Mouse (Mus musculus) midbrain, postnatal 0 days (tissue): ENCODE measurements at regions not wholly inside any gene's neighbourhood (a gene's known extent, or its start where the extent isn't known, plus 50 kb on each side); places are given as distances from the start of the nearest gene placed in this dataset.

Source experiments
- ATAC-seq: fragments of 200-750 bp; cut with Nextera tagmentation; 2 replicates; pipeline ENCODE4 v1.8.0; 2017; ENCODE audit warnings: moderate number of reproducible peaks, mild to moderate bottlenecking, moderate TSS enrichment, moderate library complexity; ENCODE audit not compliant: low FRiP score
- DNase-seq: peaks from one replicate; pipeline ENCODE4 v3.0.0-alpha.2; 2015; ENCODE audit warnings: low spot score
- H3K27ac ChIP-seq: fragments of 300-500 bp; sonication (generic); 2 replicates; pipeline ENCODE4 v1.5.1; 2014; ENCODE audit warnings: low read depth, mild to moderate bottlenecking, low read length, mixed read lengths
- H3K27me3 ChIP-seq: fragments of 300-500 bp; sonication (generic); 2 replicates; pipeline ENCODE4 v1.6.1; 2014; ENCODE audit warnings: low read length, control low read depth, mixed read lengths; ENCODE audit not compliant: insufficient read depth
- H3K36me3 ChIP-seq: fragments of 300-500 bp; sonication (generic); 2 replicates; pipeline ENCODE4 v1.6.1; 2014; ENCODE audit warnings: low read length, control low read depth, mixed read lengths; ENCODE audit not compliant: insufficient read depth
- H3K4me1 ChIP-seq: fragments of 300-500 bp; sonication (generic); 2 replicates; pipeline ENCODE4 v1.6.1; 2014; ENCODE audit warnings: mild to moderate bottlenecking, control low read depth, antibody characterized with exemption, low read length, mixed read lengths; ENCODE audit not compliant: insufficient read depth
- H3K4me2 ChIP-seq: fragments of 300-500 bp; sonication (generic); 2 replicates; pipeline ENCODE4 v1.6.1; 2014; ENCODE audit warnings: low read depth, mild to moderate bottlenecking, low read length, mixed read lengths; ENCODE audit not compliant: poor library complexity, severe bottlenecking
- H3K4me3 ChIP-seq: fragments of 300-500 bp; sonication (generic); 2 replicates; pipeline ENCODE4 v1.5.1; 2014; ENCODE audit warnings: low read depth, mild to moderate bottlenecking, low read length, moderate library complexity
- H3K9ac ChIP-seq: fragments of 300-500 bp; sonication (generic); replicated peaks from 2 replicates; pipeline ENCODE4 v1.6.1; 2014; ENCODE audit warnings: mild to moderate bottlenecking, low read length, moderate library complexity, mixed read lengths; ENCODE audit not compliant: poor library complexity, severe bottlenecking
- H3K9me3 ChIP-seq: fragments of 300-500 bp; sonication (generic); 2 replicates; pipeline ENCODE4 v1.6.1; 2016; ENCODE audit warnings: low read length, control low read depth
- CTCF ChIP-seq: IDR thresholded peaks from 2 replicates; pipeline ENCODE4 v1.5.1; 2016; ENCODE audit warnings: antibody characterized with exemption, mild to moderate bottlenecking
- WGBS: fragments of 180-500 bp; shearing (Covaris S2); extraction: QIAGEN DNeasy Blood & Tissue Kit; methylation state at CpG from one replicate; pipeline ENCODE4 v1.1.7; 2014; 5-methylcytosine and 5-hydroxymethylcytosine counted together

GRCm38 (mm10) chr4:131118586-131118985 is 174.4 kb downstream of the Matn1 start:
- 57% methylated on average over 4 of the region's 4 CpGs for WGBS
- H3K9ac ChIP-seq, result no peak overlapping the region
- no peak overlapping the region for H3K4me3 ChIP-seq
- TF ChIP-seq CTCF, result no peak
- H3K9me3 ChIP-seq, result no peaks in the 10 kb centered on the region
- no peak for DNase-seq
- H3K27ac ChIP-seq, result no peak overlapping the region
- H3K4me1 ChIP-seq, result no peaks in the 10 kb centered on the region
- H3K27me3 ChIP-seq, result no peaks in the 10 kb centered on the region; the same call in 1 of the 2 replicates
- ATAC-seq, result no peak
- H3K36me3 ChIP-seq, result no peaks in the 10 kb centered on the region
- no peak overlapping the region for H3K4me2 ChIP-seq

DNA sequence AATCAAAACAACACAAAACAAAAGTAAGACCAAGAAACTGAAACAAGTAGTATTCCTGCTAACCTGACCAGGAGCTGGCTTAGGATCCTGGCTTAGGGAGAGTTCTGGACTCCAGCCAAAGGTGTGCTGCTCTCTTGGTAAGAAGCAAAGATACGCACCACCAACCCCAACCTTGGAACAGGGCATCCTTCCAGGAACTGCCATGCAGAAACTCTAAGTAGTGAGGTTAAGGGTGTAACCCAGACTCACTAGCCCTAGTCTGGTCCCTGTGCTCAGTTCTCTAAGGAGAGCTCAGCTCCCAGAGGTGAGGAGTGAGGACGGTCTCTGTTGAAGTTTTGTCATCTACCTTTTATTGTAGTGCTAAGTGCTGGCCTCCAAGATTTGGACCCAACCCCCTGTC is 175.4 kb downstream of the Matn1 start:
- no peak for TF ChIP-seq CTCF
- WGBS, result 90% methylated on average over 2 of the region's 2 CpGs
- no peaks in the 10 kb centered on the region for H3K4me1 ChIP-seq
- no peak overlapping the region for H3K4me3 ChIP-seq
- no peaks in the 10 kb centered on the region for H3K36me3 ChIP-seq
- no peak overlapping the region for H3K9ac ChIP-seq
- no peak overlapping the region for H3K27ac ChIP-seq
- DNase-seq (no peak), ATAC-seq (no peak)
- no peak overlapping the region for H3K4me2 ChIP-seq
- H3K27me3 ChIP-seq, result no peaks in the 10 kb centered on the region; the same call in 1 of the 2 replicates
- H3K9me3 ChIP-seq, result no peaks in the 10 kb centered on the region

DNA sequence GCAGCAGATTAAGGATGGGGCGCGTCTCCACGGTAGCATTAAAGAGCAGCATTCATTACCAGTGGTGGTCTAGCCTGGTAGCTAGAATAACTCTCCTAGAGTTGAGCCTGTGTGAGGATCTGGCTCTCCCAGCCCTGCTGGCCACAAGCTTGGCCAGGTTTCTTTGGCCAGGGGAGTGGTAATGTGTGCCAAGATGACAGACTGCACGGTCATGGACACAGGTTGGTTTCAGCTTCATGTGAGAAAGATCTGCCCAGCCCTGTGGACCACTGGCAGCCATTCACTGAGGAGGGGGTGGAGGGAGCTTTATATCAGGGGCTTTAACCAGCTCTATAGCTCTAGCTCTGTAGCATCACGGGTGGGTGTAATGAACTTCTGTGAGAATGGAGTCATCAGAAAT is 176.5 kb downstream of the Matn1 start:
- peak; percentile 59 for DNase-seq
- no peak overlapping the region for H3K4me2 ChIP-seq
- H3K9me3 ChIP-seq, result no peaks in the 10 kb centered on the region
- no peaks in the 10 kb centered on the region; the same call in 1 of the 2 replicates for H3K27me3 ChIP-seq
- no peak overlapping the region for H3K27ac ChIP-seq
- H3K9ac ChIP-seq, result no peak overlapping the region
- 85% methylated on average over 5 of the region's 5 CpGs for WGBS
- no peaks in the 10 kb centered on the region for H3K36me3 ChIP-seq
- TF ChIP-seq CTCF, result no peak
- H3K4me1 ChIP-seq, result no peaks in the 10 kb centered on the region
- H3K4me3 ChIP-seq, result no peak overlapping the region
- no peak for ATAC-seq

DNA sequence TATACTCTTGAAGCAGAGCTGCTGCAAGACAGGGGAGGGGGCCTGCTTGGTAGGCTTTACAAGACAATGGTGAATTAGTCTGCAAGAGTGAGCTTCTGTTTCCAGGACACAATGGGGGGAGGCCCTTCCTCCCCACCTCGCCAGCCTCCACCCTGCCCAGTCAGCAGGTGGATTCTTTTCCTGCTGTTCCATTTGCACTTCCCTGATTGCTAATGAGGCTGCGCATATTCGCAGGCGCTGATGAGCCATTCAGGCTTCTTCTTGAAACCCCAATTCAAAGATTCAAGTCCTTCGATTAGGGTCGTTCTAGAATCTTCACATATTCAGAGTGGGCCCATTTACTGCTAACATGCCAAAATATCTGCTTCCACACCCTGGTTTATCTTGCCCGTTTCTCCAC is 181.8 kb downstream of the Matn1 start:
- H3K4me1 ChIP-seq, result no peaks in the 10 kb centered on the region
- H3K9me3 ChIP-seq, result no peaks in the 10 kb centered on the region
- no peak overlapping the region for H3K9ac ChIP-seq
- H3K36me3 ChIP-seq, result no peaks in the 10 kb centered on the region
- no peak overlapping the region for H3K4me3 ChIP-seq
- no peak overlapping the region for H3K27ac ChIP-seq
- H3K27me3 ChIP-seq, result no peaks in the 10 kb centered on the region
- no peak overlapping the region for H3K4me2 ChIP-seq
- ATAC-seq, result no peak
- DNase-seq, result no peak
- WGBS, result 36% methylated on average over 7 of the region's 7 CpGs
- TF ChIP-seq CTCF, result no peak

DNA sequence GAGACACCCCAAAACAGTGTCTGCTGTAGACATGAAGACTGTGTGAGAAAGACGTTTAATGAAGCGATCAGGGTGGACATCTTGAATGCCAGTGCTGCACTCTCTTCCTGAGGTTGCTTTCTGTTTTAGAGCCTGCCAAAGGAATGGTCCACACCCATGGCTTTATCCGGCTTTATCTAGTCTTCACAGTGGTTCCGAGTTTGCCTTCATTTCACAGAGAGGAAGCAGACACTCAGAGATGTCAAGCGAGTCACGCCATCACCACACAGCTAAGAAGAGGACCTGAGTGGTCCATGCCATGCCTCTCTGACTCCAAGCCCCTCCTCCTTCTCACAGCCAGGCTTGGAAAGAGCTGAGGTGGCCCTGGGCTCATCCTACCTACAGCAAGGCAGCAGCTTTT is 182.7 kb downstream of the Matn1 start:
- no peak overlapping the region for H3K27ac ChIP-seq
- DNase-seq (no peak), ATAC-seq (no peak)
- no peaks in the 10 kb centered on the region for H3K36me3 ChIP-seq
- no peak overlapping the region for H3K4me3 ChIP-seq
- no peaks in the 10 kb centered on the region for H3K9me3 ChIP-seq
- H3K27me3 ChIP-seq, result no peaks in the 10 kb centered on the region
- H3K4me1 ChIP-seq, result no peaks in the 10 kb centered on the region
- H3K4me2 ChIP-seq, result no peak overlapping the region
- 90% methylated on average over 6 of the region's 6 CpGs for WGBS
- no peak for TF ChIP-seq CTCF
- no peak overlapping the region for H3K9ac ChIP-seq

GRCm38 (mm10) chr4:131128646-131129045 is 184.5 kb downstream of the Matn1 start:
- DNase-seq (no peak), ATAC-seq (no peak)
- WGBS, result 28% methylated on average over 3 of the region's 3 CpGs
- Histone ChIP-seq H3K9me3 (no peaks in the 10 kb centered on the region), H3K4me1 (no peaks in the 10 kb centered on the region), H3K9ac (no peak overlapping the region), H3K36me3 (no peaks in the 10 kb centered on the region), H3K27me3 (no peaks in the 10 kb centered on the region), H3K4me3 (no peak overlapping the region), H3K27ac (no peak overlapping the region), H3K4me2 (no peak overlapping the region)
- TF ChIP-seq CTCF, result no peak

- Histone ChIP-seq H3K9ac (no peak overlapping the region), H3K36me3 (no peaks in the 10 kb centered on the region), H3K4me2 (no peak overlapping the region), H3K4me1 (no peaks in the 10 kb centered on the region), H3K4me3 (no peak overlapping the region), H3K27ac (no peak overlapping the region), H3K27me3 (no peaks in the 10 kb centered on the region), H3K9me3 (no peaks in the 10 kb centered on the region)
- 38% methylated on average over 1 of the region's 1 CpGs for WGBS
- DNase-seq, result no peak
- TF ChIP-seq CTCF, result no peak
- ATAC-seq, result no peak
These were observed 188.0 kb downstream of the Matn1 start for GRCm38 (mm10) chr4:131132201-131132600.
